Mouse (Mus musculus) liver, postnatal 0 days (tissue): ENCODE measurements at regions not wholly inside any gene's neighbourhood (a gene's known extent, or its start where the extent isn't known, plus 50 kb on each side); places are given as distances from the start of the nearest gene placed in this dataset.

ENCODE experiments used
- CTCF ChIP-seq: sonication (generic); IDR thresholded peaks from 2 replicates; pipeline ENCODE4 v1.5.1; 2016; ENCODE audit warnings: antibody characterized with exemption, low read depth
- EP300 ChIP-seq: IDR thresholded peaks from 2 replicates; pipeline ENCODE4 v1.6.1; 2016; ENCODE audit warnings: antibody characterized with exemption, low read depth, mild to moderate bottlenecking

DNA sequence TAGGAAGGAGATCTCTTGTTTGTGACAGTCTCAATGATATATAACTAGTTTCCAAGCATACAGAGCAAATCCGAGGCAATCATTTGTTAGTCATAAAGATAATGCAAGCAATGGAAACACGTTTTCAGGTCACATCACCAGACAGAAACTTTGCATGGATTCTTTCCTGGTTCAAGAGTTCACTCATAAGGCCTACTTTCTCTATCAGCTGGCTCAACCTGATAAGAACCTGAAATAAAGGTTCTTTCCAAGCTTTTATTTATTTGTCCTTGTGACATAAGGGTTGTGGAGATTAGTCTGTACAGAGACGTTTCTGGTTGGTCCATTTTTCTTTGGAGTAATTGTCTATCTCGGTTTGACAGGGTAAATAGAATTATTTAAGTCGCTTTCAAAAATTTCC is 122.7 kb upstream of the Cdkn2b start:
- TF ChIP-seq CTCF (no peak), EP300 (no peak)
